Mouse (Mus musculus) cerebellum, adult 9-10 months (tissue): Measurements from ENCODE around the gene Tcf20.
"Not testable (repeated sequence)": the region's sequence is repeated elsewhere in the genome, so short reads cannot be mapped to it uniquely, and the experiment has no call there.

ENCODE experiments used
- DNase-seq: peaks from one replicate; pipeline ENCODE4 v3.0.0; 2022

The Tcf20 gene

DNA sequence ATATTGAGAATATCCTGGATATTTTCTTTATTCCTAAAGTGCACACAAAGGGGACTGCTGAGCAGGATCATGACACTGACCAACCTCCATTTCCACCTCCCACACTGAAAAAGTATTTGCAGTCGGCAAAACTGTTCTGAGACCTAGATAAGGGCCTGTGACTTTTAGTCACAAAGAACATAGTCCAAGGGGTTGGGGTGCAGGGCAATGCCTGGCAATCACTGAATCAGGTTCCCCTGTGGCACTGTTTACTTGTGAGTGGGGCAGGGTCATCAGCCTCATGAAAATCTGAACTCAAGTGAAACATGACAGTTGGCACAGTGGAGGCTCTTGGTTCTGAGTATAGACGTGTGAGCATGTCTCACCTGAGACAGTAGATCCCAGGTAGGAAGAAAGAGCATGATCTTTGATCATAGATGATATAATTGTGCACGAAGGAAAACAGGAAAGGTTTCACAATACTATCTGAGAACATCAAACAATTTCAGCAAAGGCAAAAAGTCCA is 191.7 kb downstream of the Tcf20 start:
- DNase-seq = no peak

DNA sequence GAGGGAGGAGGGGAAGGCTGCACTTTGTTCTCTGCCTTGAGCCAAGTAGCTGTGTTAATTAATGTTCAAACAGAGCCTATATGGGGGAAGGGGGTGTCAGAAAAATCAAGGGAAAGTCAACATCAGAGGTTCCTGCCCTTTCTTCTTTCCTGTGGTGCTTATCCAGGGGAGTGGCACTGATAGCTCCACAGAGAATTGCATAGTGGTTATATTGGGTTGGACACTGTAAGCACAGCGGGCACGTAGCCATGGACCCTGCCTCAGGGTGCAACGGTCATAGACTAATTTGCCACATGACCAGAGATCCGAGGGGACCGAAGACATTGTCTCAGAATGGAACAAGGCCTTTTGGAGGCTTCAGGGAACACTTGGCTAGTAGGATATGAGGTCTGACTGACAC is 193.4 kb downstream of the Tcf20 start, which contains the start of gene Cyp2d26:
Gene Cyp2d26 (minus strand): TSS at position 18 of the 400 bp plus-strand sequence.
- no peak for DNase-seq

DNA sequence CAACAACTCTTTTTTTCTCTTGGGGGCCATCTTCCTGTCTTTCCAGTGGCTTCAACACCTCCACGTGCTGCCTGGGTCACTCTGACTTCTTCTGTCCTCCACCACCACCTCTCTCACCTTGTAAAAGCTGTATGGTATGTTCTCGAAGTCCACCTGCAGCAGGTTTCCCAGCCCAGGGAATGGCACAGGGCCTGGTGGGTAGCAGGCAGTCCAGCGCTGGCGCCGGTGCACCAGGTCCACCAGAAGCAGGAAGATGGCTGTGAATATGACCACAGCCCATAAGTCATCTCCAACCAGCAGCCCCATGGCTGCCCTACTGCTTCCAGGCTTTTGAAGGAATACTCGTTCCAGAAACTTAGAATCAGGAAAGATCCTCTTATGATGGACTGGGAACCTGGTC is 193.8 kb downstream of the Tcf20 start:
- DNase-seq = no peak

DNA sequence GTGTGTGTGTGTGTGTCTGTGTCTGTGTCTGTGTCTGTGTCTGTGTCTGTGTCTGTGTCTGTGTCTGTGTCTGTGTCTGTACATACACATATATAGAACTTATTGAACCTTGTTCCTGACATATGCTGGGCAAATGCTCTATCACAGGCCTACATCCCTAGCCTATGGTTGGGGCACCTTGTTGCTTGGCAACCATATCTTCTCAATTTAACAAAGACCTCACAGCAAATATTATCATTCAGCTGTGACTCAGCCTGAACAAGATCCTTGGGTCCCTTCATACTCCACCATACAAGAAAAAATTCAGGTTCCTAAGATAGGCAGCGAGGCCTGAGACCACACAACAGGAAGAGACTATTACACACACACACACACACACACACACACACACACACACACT is 194.2 kb downstream of the Tcf20 start:
- DNase-seq = no peak

DNA sequence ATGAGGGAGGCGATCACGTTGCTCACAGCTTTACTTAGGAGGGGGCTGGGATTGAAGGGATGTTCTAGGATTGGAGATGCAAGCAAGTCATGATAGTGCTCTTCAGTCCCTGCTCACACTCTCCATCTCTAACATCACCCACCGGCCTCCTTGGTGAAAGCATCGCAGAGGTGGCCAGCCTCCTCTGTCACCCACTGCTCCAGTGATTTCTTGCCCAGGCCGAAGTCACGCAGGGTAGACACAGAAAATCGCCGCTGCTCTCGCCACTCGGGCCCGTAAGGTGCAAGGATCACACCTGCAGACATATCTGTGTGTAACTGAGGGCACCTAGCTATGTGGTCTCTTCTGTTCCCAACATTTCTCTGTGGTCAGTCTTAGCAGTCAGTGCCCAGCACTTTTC is 195.1 kb downstream of the Tcf20 start:
- DNase-seq = no peak

DNA sequence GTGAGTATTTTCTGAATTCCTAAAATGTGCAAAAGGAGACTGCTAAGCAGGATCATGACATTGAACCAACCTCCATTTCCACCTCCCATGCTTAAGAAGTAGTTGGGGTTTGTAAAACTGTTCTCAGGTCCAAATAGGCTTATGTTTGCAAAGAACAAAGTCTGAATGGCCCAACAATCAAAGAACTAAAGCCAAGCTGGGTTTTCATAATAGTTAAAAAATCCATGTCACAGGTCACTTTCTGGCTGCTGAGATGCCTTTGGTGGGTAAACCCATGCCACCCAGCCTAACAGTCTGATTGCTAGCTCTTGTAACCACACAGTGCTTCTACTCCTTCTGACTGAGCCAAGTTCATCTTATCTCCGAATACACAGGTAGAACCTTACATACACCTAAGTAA is 203.1 kb downstream of the Tcf20 start:
- no peak for DNase-seq

DNA sequence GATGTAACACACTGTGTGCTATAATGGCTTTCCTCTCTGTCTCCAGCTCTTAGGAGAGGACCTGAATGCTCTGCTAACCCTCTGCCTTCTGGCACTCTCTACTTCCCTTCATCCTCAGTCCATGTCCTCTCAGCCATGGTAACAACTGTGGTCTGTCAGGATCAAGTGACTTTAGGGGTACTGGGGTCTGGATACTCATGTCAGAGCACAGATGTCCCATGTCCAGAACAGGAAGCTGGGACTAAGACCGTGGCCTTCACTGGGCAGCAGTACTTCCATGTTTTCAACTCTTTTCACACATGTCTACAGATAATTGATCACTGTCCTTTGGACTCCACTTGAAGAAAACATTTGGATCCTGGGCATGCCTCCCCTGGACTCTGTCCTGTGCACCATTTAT is 203.9 kb downstream of the Tcf20 start:
- DNase-seq = no peak

DNA sequence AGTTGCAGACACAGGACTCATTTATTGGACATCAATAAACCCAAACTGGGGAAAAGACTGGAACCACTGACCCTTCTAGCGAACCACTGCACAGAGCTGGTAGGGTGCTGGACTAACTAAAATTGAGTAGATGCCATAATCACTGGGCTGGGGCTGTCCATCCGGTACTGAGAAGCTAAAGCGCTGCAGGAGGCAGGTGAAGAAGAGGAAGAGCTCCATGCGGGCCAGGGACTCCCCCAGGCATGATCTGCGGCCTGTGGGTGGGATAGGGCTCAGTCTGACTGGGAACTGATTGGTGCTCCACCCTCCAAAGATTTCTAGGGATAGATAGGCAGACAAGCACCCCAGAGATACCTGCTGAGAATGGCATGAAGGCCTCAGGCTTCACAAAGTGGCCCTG is 209.8 kb downstream of the Tcf20 start:
- DNase-seq = not testable (repeated sequence)

DNA sequence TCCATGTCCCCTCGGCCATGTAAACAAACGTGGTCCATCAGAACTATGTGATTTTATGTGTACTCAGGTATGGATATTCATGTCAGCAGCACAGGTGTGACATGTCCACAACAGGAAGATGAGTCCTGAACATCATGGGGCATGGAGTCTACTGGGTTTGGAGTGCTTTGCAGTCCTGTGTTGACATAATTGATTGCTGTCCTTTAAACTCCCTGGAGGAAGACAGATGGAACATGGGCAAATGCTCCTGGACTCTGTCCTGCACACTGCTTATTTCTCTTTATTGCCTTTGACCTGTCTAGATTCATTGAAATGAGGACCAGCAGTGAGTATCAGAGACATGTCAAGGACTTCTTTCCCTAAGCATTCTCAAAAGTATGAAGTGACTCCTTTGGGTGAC is 221.7 kb downstream of the Tcf20 start:
- no peak for DNase-seq

DNA sequence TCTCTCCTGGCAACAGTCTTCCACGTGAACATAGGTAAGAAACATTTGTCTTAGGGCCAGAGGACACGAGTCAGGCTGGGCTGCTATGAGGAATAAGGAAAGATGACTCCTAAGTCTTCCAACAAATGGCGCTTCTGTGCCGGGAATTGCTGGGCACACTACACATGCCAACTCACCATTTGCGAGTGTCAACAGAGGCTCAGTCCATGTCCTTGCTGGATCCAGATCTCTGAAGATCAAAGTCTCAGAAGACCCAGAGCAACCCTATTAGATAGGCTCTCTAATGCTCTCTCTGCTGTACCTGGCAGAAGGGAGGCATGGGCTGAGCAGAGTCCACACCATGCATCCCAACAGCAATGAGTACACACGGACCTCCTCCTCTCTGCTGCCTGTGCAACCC is 222.8 kb downstream of the Tcf20 start:
- no peak for DNase-seq

DNA sequence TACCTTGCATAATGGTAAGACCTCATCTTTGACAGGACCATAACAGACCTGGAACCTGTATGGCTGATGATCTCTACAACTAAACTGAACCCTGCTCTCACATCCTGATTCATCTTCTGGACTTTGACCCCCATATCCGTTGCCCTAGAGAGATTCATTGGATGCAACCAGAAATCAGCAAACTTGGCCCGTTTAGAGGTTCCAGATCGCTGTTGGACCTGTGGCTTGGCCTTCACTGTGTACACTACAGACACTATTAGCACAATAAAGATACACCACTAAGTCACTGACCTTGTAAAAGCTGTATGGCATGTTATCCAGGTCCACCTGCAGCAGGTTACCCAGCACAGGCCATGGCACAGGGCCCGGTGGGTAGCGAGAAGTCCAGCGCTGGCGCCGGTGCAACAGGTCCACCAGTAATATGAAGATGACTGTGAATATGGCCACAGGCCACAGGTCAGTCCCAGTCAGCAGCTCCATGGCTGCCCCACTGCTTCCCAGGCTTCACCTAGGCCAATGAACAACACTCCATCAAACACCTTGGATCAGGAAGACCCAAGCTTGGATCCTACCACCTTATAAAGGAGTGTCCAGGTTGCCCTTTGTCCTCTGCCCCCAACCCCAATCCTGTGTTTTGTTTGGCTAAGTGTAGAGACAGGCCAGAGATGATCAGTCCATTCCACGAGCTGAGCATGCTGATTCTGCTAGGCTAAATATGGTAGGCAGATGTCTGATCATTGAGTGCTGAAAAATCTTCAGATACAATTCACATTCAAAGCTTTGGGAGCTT is 223.8 kb downstream of the Tcf20 start, which contains the start of gene Cyp2d40:
Gene Cyp2d40 (minus strand): TSS at position 553 of the 790 bp plus-strand sequence.
- no peak for DNase-seq
